Mouse (Mus musculus): ENCODE data around the gene Cd207.
"Not testable (repeated sequence)": the region's sequence is repeated elsewhere in the genome, so short reads cannot be mapped to it uniquely, and the experiment has no call there.

Cd207 gene

GRCm38 (mm10) chr6:83697932-83698331 is 20.3 kb upstream of the Cd207 start:
- DNase-seq (ENCODE audit: low spot score in 2 of 2) = no peak

GRCm38 (mm10) chr6:83696684-83697083 is 19.0 kb upstream of the Cd207 start:
- DNase-seq (ENCODE audit: low spot score in 2 of 2) = no peak

GRCm38 (mm10) chr6:83695731-83696130 is 18.1 kb upstream of the Cd207 start:
- no peak for DNase-seq (ENCODE audit: low spot score in 2 of 2)

GRCm38 (mm10) chr6:83693835-83694234 is 16.2 kb upstream of the Cd207 start:
- DNase-seq (ENCODE audit: low spot score in 2 of 2) = peak in 1 of 2 experiments; percentile 27

GRCm38 (mm10) chr6:83692962-83693361 is 15.3 kb upstream of the Cd207 start:
- DNase-seq (ENCODE audit: low spot score in 2 of 2) = no peak

- DNase-seq (ENCODE audit: low spot score in 2 of 2) = no peak
These were observed 13.3 kb upstream of the Cd207 start for GRCm38 (mm10) chr6:83690936-83691335.

- DNase-seq (ENCODE audit: low spot score in 2 of 2) = peak in 1 of 2 experiments; percentile 35
These were observed 12.6 kb upstream of the Cd207 start for GRCm38 (mm10) chr6:83690277-83690676.

GRCm38 (mm10) chr6:83689374-83689773 is 11.7 kb upstream of the Cd207 start:
- DNase-seq (ENCODE audit: low spot score in 2 of 2) = no peak

GRCm38 (mm10) chr6:83673395-83673794 is 4.3 kb downstream of the Cd207 start:
- DNase-seq (ENCODE audit: low spot score in 2 of 2) = peak in 1 of 2 experiments; percentile 25

GRCm38 (mm10) chr6:83665009-83665408 is 12.6 kb downstream of the Cd207 start:
- no peak for DNase-seq (ENCODE audit: low spot score in 2 of 2)

GRCm38 (mm10) chr6:83660821-83661220 is 16.8 kb downstream of the Cd207 start:
- DNase-seq (ENCODE audit: low spot score in 2 of 2) = no peak

GRCm38 (mm10) chr6:83656087-83656486 is 21.6 kb downstream of the Cd207 start, which contains the start of gene Clec4f:
Gene Clec4f, minus strand, starts transcription at chr6:83656187.
- DNase-seq (ENCODE audit: low spot score in 2 of 2) = no peak

- DNase-seq (ENCODE audit: low spot score in 2 of 2) = no peak
These were observed 30.9 kb downstream of the Cd207 start for GRCm38 (mm10) chr6:83646715-83647114.

- DNase-seq (ENCODE audit: low spot score in 2 of 2) = no peak
These were observed 42.3 kb downstream of the Cd207 start for GRCm38 (mm10) chr6:83635329-83635728.

- DNase-seq (ENCODE audit: low spot score in 2 of 2) = not testable (repeated sequence)
These were observed 43.0 kb downstream of the Cd207 start for GRCm38 (mm10) chr6:83634631-83635030.

GRCm38 (mm10) chr6:83634106-83634505 is 43.6 kb downstream of the Cd207 start:
- not testable (repeated sequence) for DNase-seq (ENCODE audit: low spot score in 2 of 2)

GRCm38 (mm10) chr6:83631815-83632214 is 45.8 kb downstream of the Cd207 start:
- no peak for DNase-seq (ENCODE audit: low spot score in 2 of 2)

- no peak for DNase-seq (ENCODE audit: low spot score in 2 of 2)
These were observed 50.9 kb downstream of the Cd207 start for GRCm38 (mm10) chr6:83626781-83627180.

Data from heart, adult 9 months (tissue).